Mouse (Mus musculus) B cell, adult 2 months (primary cell): ENCODE data around the gene Lsm2.
"Not testable (repeated sequence)": the region's sequence is repeated elsewhere in the genome, so short reads cannot be mapped to it uniquely, and the experiment has no call there.

Source experiments
- DNase-seq, 2 experiments: peaks; one replicate each; pipeline ENCODE4 v3.0.0; 2022

The Lsm2 gene

DNA sequence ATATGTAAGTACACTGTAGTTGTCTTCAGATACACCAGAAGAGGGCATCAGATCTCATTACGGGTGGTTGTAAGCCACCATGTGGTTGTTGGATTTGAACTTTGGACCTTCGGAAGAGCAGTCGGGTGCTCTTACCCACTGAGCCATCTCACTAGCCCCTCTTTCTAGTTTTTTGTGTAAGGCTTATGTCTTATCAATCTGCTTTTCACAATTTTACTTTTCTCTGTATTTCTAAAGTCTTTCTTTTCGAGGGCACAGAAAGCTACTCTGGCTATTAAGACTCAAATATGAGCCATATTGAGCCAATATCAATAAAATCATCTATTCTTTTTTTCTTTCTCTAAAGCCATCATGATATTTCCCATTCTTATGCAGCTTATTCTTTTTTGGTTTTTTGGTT lies 13.5 kb downstream of the Lsm2 start:
- DNase-seq: not testable (repeated sequence)

DNA sequence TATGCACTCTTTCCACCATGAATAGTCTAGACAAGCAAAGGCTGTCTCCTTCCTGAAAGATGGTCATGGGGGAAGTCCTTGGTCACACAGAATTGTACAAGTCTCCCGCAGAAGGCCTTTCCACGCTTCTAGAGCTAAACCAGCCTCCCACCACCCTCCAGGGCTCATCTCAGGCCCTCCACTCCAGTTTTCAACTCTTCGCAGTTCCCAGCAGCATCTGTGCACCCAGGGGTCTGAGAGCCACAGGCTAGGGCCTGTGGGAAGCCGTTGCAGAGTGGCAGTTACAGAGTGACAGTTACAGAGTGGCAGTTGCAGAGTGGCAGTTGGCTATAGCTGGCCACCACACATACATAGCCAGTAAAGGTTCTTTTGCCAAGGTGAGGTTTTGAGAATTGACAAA lies 14.3 kb downstream of the Lsm2 start:
- not testable (repeated sequence) for DNase-seq

DNA sequence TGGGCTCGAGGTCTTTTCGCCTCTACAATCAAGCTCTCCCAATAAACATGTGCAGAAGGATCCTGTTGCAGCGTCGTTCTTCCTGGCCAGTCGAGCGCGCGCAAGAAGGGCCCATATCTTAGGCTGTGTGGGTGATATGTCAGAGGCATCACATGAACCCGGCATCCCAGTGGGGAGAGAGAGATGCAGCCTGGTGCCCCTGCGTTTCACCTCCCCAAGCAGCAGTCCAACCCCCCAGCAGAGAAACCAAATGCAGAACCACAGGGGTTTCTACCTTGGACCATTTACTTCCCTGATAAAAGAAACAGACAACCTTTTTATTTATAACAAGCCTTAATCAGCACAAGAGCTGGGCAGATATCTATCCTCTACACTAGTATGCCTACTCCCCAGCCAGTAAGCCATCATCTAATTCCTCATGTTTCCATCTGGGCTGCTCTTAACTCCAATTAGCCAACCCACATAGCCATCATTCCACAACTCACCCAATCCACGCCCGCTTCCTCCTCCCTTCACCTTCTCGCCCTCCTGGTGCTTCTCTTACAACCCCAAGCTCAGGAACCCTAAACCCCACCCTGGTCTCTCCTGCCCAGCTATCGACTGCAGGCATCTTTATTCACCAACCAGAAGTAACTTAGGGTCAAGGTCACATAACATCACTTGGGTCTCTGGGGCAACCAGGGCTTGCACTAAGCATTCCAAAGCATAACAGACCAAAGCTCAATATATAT lies 14.9 kb downstream of the Lsm2 start:
- no peak for DNase-seq

DNA sequence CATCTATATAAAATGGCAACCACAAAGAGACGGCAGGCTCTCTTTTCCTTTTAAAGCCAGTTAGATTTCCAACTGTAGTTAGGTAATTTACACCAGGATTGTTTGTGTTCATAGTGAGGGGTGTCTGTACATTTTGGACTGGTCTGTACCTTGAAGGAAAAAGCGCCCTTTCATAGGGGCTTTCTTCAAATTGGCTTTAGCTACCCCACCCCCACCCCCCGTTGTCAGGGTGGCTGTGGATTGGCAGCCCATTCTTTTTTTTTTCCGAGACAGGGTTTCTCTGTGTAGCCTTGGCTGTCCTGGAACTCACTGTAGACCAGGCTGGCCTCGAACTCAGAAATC lies 15.5 kb downstream of the Lsm2 start:
- DNase-seq: no peak

DNA sequence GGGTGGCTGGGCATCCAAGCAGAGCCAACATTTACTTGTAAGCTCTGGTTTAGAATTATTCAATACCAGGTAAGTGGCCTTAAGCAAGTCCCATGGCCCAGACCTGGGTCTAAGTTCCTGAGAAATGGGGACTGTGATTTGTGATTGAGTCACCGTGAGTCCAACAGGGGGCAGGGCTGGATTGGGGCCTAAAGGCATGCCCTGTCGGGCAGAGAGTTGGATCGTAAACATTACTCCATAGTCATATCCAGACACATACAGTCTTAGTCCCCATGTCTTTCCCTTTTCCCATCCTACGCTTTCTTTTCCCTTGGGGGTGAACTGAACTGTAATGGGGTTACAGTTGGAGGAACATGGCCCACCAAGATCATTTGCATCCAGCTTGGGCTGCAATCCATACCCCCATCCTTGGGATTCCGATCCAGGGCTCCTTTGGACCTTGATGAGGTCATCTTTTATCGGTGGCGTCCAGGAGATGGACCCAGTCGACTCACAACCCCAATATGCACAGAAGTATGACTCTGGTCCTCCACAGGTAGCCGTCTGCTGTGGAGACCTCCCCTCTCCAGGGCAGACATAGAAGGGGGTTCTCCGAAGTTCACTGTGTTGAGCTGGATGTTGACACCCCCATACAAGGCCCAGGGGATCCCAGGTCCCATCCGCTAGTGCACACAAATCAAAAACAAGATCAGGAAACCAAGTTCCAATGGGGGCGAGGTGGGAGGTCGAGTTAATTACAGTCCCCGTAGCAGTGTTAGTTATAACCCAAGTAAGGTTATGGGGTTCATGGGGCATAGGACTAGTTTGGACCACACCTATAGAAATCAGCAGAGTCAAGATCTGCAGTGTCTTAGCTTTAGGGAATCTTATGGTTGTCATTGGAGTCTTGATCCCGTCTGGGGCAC lies 17.1 kb downstream of the Lsm2 start:
- DNase-seq: no peak

DNA sequence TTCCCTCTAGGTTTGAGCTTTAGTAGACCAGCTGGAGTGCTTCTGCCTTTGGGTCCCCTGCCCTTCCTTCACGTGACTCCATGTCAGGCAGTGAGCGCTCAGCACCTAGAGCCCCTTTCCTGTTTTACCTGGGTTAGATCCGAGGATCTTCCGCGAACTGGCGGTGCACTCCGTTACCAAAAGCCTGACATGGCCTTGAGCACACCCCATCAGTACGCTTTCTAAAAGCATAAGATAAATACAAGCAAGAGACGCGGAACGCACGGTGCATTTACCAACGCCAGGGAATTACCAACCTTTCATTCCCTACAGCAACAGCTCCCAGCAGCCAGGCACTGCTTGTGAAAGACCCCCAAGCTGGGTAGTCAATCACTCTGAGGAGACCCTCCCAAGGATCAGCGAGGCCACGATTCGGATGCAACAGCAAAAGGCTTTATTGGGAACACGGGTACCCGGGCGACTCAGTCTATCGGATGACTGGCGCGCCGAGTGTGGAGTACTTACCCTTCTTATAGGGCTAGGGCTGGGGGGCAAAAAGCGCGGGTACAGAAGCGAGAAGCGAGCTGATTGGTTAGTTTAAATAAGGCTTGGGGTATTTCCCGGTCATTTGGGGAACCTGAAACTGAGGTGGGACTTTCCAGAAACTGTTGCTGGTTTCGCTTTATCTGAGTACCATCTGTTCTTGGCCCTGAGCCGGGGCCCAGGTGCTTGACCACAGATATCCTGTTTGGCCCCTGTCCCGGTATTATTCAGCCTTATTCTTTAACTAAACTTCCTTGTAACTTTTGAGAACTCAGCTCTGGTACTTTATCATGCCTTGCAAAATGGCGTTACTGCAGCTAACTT lies 18.4 kb downstream of the Lsm2 start:
- DNase-seq: peak; percentile 70 to 71

DNA sequence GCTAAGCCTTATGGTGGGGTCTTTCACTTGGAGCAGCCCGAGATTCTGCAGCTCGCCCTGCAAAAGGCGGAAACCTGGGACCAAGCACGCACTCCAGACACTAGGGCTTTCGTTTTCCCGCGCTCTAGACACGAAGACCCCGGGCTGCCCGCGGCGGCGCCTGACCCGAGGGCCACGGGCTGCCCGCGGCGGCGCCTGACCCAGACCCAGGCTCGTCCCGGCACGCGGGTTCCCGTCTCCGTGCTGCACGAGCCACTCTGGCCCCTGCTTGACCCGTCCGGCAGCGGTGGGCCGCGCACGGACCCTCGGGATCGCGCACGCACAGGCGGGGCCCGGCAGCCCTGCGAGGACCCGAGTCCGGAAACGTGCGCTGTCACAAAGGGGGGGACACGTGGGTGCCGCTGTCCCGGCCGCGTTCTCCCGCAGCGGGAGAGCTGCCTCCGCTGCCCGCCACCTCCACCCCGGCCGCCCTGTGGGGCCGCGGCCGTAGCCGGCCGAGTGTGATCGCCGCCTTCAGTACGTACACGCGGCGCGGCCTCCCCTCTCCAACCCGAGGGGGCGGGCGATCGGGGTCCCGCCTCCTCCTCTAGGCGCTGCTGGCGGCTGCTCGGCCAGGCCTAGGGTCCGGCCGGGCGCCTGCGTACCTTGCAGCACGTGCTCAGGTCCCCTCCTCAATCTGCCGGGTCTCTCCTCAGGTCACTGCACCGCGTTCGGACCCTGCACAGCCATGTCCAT lies 19.2 kb downstream of the Lsm2 start, which contains the start of gene Vars:
Gene Vars, plus strand, starts transcription at position 271 of the 735 bp plus-strand sequence.
- DNase-seq: peak; percentile 83 to 91

DNA sequence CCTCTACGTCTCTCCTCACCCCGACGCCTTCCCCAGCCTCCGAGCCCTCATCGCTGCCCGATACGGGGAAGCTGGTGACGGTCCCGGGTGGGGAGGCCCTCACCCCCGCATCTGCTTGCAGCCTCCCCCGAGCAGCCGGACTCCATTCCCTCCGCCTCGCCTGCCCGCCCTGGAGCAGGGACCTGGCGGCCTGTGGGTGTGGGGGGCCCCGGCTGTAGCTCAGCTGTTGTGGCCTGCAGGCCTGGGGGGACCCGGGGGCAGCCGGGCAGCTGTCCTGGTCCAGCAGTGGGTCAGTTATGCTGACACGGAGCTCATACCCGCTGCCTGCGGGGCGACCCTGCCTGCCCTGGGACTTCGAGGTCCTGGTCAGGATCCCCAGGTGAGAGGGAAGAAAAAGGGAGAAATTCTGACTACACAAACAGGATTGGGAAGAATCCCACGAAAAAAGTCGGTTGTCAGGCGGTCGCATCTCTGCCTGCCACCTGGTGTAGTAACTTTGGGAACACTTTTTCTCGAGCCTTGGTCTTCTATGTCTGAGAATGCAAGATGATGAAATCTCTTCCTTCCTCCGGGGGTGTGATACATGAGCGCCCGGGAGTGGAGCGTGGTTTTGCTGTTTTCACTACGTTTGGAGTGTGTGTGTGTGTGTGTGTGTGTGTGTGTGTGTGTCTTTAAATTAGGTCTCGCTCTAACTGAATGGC lies 19.9 kb downstream of the Lsm2 start:
- DNase-seq: peak; percentile 46

DNA sequence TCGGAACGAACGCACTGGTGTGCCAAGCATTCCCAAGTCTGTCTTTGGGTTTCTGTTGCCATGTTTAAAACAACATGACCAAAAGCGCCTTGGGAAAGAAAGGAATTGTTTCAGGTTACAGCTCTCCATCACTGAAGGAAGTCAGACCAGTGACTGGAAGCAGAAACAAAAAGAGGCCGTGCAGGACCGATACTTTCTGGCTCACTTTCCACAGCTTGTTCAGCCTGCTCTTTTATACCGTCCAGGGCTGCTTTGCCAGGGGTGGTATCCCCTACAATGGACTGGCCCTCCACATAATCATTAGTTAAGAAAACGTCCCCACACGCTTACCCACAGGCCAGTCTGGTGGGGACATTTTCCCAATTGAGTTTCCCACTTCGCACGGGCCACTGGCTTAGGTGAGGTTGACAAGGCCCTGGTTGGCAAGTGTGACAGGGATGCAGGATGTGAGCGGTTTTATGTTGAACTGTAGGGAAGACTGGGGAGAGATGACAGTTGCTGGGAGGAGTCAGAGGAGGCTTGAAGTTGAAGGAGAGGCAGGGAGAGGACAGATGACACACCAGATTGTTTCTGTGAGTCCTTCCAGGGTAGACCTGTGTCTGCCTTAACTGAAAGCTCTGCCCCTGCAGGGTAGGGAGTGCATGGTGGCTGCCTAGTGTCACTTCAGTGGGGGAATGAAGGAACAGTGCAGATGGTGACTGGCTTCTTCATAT lies 20.6 kb downstream of the Lsm2 start:
- no peak for DNase-seq

DNA sequence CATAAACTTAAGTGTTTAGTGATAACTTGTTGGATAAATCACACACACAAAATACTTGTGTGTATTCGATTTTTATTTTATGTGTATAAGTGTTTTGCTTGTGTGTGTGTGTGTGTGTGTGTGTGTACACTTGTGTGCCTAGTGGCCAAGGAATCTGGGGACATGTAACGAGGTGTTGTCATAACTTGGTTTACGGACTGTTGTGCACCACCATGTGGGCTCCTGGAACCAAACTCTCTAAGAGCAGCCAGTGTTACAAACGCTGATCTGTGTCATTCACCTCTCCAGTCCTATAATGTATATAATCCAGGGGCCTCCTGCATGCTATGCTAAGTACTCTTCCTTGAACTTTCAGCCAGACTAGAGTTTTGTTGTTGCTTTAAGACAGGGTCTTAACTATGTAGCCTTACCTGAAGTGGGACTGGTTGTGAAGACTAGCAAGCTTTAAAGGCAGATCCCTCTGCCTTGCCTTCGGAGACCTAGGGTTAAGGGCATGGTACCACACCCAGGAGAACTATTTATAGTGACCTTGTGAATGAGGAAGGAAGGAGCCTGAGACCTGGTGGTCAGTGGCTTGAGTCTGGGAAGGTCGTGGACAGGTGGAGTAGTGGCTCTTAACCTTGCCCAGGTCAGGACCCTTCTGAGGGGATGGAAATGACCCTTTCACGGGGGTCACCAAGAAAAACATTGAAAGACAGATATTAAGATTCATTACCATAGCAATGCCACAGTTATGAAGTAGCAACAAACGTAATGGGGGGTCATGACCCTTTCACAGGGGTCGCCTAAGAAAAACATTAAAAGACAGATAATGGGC lies 21.6 kb downstream of the Lsm2 start:
- DNase-seq: no peak

DNA sequence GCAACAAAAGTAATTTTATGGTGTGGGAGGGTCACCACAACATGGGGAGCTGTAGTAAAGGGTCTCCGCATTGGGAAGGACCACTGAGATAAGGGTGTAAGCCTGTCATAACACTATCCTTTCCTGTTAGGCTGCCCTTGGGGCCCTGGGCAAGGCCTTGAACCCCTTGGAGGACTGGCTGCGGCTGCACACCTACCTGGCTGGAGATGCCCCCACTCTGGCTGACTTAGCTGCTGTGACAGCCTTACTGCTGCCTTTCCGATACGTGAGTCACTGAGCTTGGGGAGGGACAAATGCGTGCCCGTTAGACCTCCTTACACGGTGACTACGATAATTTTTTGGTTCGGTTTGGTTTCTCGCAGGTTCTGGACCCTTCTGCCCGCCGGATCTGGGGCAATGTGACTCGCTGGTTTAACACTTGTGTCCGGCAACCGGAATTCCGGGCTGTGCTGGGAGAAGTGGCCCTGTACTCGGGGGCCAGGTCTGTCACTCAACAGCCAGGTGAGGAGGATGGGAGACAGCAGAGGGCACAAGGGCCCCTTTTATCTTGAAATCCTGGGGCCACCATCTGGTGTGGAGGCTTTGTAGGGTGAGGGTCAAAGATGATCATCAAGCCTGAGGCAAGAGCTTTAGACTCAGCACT lies 22.5 kb downstream of the Lsm2 start:
- no peak for DNase-seq

DNA sequence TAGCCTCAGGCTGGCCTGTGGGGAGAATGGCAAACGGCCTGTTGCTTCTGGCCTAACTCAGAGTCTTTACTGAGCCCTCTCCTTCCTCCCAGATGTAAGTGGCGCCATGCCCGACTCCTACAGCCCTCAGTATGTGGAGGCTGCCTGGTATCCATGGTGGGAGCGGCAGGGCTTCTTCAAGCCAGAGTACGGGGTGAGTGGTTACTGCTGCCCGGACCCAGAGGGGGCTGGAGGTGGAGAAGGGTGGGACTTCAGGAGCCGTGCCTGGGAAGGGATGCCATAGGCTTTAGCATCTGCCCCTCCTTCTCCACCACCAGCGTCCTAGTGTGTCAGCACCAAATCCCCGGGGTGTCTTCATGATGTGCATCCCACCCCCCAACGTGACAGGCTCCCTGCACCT lies 23.5 kb downstream of the Lsm2 start:
- no peak for DNase-seq

DNA sequence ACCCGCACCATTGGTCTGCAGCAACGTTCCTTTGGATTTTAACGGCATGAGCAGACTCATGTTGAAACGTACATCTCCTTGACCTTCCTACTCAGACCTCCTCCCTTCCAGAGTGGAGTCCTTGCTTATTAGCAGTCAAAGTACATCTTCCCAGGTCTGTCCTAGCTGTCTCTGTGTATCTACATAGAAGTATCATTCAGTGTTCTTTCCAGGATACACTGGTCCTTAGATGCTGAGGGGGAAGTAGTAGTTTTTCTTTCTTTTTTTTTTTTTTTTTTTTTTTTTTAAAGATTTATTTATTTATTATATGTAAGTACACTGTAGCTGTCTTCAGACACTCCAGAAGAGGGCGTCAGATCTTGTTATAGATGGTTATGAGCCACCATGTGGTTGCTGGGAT lies 24.2 kb downstream of the Lsm2 start:
- not testable (repeated sequence) for DNase-seq

DNA sequence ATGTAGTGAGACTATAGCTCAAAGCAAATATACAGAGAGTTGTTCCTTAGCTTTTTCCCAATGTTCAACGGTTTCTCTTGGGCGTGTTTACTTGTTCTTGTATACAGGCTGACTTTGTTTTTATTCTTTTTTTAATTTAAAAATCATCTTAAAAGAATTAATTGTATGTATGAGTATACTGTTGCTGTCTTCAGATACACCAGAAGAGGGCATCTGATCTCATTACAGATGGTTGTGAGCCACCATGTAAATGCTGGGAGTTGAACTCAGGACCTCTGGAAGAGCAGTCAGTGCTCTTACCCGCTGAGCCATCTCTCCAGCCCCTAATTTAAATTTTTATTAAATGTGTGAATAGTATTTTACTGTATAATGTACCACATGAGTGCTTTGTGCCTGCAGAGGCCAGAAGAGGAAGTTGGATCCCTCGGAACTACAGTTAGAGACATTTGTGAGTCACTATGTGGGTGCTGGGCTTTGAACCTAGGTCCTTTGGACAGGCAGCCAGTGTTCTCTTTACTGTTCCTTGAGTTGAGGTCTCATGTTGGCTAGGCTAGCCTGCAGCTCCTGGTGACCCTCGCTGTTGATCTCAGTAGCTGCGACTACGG lies 25.8 kb downstream of the Lsm2 start:
- DNase-seq: peak; percentile 33 to 34

DNA sequence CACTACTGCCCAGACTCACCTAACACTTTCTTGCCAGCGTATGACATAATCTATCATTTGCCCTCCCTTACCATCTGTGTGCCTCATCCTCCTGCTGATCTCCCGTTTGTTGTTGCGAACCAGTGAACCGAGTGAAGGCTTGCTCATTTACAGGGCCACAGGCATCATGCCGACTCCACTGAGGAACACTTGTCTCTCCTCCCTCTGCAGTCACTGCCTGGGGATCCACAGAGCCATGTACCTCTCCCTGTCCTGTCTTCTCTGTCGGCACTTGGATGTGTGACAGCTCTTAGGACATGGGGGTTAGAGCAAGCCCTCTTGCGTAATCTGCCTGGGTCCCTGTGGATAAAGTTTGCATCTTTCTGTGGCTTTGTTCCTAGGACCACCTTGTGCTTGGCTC lies 27.9 kb downstream of the Lsm2 start:
- no peak for DNase-seq

DNA sequence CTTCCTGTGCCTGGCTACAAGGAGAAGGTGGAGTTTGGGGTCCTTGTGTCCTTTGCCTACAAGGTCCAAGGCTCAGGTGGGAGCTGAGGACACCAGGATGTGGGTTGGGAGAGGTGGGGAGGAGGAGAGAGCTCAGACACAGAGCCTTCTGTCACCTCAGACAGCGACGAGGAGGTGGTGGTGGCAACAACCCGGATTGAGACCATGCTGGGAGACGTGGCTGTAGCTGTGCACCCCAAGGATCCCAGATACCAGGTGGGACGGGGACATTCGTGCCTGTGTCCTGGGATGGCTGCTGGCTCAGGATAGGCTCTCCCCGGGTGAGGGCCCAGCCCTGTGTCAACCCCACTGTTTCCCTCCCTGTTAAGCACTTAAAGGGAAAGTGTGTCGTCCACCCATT lies 29.8 kb downstream of the Lsm2 start:
- DNase-seq: no peak

DNA sequence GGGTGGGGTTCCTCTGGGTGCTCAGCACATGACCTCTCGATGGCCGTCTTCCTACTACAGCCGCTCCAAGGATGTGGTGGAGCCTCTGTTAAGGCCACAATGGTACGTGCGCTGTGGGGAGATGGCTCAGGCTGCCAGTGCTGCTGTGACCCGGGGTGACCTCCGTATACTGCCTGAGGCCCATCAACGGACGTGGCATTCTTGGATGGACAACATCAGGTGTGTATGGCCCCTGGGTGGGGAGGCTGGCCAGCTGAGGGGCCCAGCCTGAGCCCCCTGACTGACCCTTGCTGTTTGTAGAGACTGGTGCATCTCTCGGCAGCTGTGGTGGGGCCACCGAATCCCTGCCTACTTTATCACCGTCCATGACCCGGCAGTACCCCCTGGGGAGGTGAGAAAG lies 30.8 kb downstream of the Lsm2 start:
- DNase-seq: no peak

DNA sequence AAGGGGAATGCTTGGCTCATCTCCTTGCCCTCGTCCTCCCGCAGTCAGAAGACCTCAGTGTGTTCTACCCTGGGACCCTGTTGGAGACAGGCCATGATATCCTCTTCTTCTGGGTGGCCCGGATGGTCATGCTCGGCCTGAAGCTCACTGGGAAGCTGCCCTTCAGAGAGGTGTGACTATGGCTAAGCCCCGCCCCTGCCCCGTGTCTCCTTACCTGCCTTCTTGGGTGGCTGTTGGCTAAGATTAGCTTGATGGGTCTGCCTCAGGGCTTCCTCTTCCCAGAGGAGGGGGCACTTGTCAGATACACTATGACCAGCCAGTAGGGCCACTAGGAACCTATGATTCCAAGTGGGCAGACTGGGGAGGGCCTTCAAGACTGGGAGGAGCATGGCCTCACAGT lies 31.6 kb downstream of the Lsm2 start:
- no peak for DNase-seq

DNA sequence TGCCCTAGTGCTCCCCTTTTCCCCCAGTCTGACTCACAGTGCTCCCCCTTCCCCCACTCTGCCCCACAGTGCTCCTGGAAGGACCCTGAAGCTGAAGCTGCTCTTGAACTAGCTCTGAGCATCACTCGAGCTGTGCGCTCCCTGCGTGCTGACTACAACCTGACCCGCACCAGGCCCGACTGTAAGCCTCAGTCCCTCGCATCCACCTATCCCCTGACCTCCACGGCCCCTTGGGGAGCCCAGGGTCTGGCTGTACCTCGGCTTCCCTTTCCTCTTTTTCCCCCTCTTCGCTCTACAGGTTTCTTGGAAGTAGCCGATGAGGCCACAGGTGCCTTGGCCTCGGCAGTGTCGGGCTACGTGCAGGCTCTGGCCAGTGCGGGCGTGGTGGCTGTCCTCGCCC lies 33.6 kb downstream of the Lsm2 start:
- no peak for DNase-seq
